Mouse (Mus musculus): ENCODE data around the gene Phlda2.

Phlda2 gene

DNA sequence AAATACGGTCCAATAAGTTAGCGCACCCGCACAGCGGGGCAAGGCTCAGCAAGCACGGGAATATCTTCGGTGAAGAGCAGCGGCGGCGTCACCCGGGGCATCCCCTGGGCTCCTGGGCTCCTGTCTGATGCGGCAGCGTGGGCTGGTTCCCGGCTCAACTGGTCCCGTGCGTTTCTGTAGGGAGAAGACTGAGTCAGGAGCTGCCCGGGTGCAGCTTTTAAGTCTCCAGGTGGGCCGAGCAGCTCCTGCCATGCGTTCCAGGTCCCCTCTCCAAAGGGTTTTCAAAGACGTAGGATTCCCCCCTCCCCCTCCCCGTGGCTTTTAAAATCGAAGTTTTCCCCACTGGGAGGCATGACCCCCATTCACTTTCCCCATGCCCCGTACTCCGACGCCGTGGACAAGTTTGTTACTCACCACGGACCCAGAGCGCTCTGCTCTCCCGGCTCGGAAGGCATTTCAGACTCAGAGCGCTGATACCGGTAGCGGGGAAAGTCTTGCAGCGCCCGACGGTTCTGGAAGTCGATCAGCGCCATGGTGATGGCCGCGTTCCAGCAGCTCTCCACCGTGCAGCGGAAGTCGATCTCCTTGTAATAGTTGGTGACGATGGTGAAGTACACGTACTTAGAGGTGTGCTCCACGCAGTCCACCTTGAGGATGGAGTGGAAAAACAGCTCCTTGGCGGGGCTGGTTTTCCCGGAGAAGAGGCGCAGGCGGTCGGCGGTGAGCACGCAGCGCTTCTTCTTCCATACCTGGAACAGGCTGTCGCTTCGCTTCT lies 1.1 kb downstream of the Phlda2 start:
- DNase-seq = peak in 1 of 2 experiments; percentile 20

DNA sequence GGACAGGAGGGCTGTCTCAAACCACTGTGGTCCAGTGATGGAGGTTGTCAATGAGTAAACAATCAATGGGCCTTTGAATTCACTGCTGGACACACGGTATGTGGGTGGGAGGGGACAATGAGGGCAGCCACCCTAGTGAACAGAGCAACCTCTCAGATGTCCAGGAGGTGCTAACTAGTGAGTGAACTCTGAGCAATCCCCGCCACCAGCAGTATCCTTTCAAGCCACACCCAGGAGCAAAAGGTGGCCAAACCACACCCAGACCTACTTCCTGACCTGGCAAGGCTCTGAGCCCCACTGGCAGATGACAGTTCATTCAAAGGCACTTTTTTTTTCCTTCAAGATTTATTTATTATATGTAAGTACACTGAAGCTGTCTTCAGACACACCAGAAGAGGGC lies 2.0 kb downstream of the Phlda2 start:
- DNase-seq = no peak

DNA sequence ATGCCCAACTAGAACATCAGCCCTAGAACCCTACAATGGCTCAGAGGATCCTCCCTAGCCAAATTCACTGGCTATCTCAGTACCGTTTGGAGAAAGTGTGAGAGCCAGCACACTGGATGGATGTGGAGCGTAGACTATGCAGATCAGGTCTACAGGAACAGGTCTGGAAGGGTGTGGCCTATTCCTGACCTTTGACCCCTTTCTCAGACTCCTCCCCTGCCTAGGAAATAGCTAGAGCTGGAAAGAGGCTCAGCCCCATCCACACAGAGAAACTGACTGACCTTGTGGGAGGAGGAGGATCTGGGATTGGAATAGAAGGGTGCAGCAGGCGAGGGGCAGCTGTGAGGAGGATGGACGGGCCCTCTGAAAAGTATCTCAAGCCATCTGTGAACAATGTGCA lies 4.4 kb downstream of the Phlda2 start:
- DNase-seq = no peak

DNA sequence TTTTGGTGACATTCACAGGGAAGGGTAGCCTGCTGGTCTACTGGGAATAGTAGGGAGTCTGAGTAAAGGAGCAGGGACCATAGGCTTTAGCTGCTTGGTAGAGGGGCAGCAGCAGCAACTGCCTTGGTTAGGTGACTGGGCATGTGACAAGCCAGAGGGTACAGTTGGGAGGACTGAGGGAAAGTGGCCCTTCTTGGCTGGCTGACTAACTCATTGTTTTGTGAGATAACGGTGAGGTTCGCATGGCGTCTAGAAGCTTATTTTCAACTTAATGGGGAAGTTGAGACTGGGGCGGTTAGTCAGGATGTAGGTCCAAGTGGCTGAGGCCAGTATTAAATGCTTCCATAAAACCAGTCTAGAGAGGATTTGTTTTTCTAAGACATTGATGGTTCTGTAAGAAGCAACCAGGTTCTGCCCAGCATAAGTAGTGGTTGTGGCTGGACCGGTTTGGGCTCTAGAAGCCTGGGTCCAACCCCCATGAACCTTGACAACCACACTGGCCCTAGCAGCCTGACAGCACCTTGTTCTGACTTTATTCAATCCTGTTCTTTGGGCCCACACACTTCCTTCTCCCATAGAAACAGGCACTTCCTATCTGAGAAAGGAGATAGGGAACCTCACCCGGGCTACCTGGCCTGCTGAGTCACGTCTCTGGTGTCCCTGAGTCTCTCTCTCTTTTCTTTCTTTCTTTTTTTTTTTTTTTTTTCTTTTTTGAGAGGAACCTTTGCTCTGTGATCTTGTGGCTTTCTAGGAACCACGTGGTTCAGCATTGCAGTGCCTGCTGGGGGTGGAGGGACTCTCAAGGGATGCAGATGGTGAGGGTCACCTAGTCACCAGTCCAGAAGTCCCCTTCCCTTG lies 7.6 kb downstream of the Phlda2 start:
- DNase-seq = no peak

DNA sequence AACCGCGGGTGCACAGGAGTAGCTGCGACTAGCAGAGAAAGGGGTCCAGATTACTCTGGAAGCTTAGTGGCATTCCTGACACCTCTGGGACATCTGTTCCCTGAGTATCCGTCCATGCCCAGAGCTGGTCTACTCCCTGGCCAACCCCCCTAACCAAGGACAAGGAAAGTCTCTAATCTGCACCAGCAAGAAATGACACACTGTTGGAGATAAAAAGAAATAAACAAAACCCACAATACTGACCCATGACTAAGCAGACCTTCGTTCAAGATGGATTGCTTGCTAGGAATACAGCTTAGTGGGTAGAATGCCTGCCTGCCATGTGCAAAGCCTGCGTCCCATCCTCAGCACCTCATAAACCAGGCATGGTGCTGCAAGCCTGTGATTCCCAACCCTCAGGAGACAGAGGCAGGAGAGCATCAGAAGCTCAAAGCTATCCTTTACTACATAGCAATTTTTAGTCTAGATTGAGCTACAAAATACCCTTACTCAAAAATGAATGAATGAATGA lies 9.3 kb downstream of the Phlda2 start:
- DNase-seq = no peak

DNA sequence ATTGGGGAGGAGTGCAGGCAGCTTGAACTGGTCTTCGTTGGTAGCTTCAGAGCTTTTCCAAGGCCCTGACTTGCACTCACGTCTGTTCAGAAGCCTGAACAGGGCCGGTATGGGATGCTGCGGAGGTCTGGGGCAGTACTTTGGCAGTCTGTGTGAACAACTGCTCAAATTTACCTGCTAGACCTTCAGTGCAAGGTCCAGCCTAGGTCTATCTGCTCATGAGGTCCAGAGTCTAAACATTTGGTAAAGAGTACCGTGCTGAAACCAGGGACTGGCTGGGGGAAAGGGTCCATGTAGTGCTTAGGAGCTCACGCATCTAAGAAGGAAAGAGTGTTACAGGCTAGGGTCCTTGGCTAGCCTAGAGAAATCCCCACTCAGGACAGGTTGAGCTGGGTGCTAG lies 13.2 kb downstream of the Phlda2 start:
- no peak for DNase-seq

DNA sequence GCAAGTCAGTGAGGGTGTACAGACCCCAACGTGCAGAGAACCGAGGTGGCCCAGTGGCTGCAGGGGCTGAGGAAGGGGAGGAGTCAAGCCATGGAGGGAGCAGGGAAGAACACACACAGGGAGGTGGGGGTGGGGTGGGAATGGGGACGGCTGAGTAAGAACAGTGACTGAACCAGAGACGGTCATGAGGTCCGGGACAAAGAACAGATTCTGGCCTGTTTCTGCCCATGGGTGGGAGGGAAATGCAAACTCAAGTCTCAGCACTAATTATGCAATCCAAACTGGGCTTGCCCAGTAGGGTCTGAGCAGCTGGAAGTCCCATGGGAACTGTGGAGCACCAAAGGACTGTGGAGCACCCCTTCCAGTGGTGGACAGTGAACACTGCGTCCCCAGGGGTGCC lies 20.4 kb downstream of the Phlda2 start:
- DNase-seq = no peak

DNA sequence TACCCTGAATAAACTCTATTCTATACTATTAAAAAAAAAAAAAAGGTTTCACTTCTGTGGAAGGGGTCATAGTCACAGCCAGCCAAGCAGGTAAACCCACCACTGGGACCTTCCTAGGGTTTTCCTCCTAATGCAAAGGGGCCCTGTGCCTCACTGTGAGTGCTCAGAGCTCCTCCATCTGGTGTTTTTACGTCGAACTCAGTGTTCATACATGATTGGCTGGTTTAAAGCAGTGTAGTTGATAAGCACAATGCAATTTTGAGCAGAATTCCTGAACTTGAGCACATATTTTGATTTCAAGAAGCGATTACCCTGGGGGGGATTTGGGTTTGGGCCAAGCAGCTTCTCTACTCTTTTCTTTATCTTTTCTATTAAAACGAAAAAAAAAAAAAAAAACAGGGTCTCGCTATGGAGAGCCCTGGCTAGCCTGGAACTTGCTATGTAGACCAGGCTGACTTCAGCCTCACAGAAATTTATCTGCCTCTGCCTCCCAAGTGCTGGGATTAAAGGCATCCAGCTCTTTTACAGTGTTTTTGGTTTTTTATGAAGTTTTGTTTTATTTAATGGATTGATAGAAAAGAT lies 21.1 kb downstream of the Phlda2 start:
- no peak for DNase-seq

DNA sequence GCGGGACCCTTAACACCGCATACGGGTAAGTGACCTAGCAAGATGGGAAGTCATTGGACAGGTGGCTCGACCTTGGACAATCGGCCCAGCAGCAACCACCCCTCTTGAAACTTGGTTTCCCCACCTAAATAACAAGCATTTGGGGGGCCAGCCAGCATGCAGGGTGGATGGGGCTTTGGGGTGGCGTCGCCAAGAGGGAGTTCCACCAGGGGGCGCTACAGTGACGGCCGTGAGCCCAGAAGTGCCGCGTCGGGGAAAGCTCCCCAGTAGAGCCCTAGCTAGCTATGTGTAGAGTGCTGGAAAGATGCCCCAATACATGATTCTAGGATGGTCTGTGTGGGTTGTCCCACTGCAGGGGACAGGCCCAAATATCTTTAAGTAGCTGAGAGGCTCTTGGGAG lies 22.5 kb downstream of the Phlda2 start:
- peak in 1 of 2 experiments; percentile 42 for DNase-seq

DNA sequence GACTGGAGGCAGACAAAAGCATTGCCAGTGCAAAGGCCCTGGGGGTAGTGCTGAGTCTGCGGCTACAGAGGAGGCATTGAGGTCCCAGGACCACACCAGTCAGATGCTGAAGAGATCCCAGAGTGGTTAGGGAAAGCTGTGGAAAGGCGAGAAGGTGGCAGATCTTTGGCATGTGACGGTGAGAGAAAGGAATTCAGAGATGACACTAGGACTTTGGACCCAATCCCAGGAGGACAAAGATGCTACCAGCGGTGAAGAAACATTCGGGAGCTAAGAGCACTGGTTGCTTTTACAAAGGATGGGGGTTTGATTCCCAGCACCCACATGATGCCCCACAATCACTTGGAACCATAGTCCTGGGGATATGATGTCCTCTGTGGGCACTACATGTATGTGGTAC lies 25.1 kb downstream of the Phlda2 start:
- DNase-seq = no peak

DNA sequence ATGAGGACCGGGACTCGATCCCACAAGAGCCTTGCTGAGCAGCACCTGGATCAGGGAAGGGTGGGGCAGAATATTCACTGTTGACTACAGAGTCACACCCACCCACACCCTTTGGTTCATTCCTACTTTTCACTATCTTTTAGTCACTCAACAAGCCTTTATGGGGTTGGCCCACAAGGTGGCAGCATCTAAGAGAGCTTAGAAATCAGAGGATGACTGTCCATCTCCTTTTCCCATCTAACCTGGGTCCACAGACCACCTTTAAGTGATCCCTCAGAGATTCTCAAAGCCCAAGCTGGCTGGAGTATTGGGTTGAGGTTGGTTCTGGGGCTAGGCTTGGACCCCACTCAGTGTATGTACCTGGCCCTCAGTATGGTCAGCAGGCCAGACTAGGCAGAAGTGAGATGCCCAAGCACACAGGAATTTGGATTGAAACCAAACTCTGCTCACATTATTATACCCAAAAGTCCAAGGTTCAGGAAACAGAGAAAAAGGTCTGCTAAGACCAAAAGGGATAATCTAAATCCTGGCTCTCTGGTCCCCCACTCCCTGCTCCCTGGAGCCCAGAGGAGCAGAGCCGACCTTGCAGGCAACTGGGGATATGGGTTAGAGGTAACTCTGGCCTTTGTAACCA lies 26.1 kb downstream of the Phlda2 start:
- DNase-seq = no peak

DNA sequence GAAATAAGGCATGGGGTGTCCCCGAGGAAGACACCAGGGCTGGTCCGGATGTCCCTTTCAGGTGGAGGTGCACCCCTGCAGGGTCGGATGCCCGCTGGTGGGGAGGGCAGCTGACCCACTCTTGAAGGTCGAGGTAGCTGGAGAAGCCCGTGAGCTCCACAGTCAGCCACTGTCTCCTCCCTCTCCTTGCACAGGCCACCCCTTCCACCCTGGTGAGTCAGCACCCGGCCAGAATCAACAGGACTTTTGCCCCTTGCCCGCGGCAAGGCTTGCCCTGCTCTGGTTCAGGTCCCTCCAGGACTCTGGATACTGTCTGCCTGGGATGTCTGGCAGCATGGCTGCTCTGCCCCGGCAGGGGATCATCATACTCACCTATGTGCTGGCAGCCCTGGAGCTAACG lies 27.1 kb downstream of the Phlda2 start:
- no peak for DNase-seq

DNA sequence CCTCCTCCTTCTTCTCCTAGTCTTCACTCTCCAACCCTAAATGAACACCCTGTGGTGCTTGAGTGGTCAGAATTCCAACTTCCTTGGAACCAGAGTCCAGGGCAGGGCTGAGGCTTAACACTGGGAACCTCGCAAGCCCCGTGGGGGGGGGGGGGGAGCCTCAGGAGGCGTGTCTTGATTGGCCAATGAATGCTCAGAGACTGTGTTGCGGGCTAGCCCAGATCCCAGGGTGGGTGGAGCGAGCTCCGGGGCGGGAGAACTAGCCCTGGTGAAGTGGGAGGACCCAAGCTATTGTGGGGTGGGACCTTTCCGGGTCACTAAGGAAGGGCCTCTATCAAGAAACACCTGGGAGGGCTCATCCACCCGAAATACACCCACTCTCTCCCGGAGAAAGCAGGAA lies 28.1 kb downstream of the Phlda2 start:
- no peak for DNase-seq

DNA sequence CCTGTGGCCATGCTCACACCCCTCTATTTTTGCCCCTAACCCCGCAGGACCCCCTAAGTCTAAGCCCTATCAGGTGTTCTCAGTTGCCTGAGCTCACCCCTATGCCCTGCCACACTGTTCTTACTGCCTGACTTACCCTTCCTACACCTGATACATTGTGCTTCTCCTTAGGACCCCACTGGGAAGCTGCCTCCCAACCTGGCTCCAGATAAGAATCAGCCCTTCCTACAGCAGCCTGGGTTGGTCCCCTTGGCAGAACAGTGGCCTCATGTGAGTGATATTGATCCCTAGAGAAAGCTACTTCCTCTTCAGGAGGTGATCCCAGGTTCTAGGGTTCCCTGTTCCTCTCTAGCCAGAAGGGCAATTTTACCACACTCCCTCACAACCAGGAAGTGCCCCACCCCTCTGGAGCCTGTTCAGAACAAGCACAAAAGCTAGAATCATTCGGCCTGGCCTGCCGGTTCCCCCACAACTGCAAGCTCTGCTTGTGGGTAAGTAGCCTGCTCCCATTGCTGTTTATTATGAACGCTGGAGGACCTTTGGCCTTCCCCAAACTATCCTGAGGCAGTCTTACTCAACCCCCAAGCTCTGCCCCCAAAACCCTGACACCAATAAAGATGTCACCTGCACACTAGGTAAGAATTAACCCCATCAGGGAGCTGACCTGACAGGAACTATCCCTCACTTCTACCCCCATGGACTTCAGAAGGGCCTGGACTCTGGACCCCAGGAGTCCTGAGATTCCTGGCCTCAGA lies 29.4 kb downstream of the Phlda2 start, which contains the start of gene Slc22a18:
Gene Slc22a18 (plus strand): TSS at position 390 of the 755 bp plus-strand sequence.
- DNase-seq = no peak

DNA sequence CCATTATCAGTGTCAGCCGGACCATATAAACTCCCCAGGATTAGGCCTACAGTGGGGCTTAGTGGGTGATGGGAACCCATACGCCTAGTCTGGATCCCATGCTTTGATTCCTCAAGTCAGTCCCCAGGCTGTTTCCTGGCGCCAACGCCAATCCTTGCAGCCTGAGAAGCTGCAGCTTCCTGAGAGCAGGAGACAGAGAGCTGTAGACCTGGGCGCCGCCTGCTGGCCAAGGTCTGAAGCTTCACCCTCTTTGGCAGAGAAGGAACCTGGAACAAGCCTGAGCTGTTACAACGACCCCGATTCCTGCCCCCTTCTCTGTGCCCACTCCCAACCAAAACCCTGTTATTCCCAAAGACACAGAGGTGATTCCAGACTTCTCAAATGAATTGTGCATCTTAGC lies 33.0 kb downstream of the Phlda2 start:
- peak; percentile 66 to 72 for DNase-seq

DNA sequence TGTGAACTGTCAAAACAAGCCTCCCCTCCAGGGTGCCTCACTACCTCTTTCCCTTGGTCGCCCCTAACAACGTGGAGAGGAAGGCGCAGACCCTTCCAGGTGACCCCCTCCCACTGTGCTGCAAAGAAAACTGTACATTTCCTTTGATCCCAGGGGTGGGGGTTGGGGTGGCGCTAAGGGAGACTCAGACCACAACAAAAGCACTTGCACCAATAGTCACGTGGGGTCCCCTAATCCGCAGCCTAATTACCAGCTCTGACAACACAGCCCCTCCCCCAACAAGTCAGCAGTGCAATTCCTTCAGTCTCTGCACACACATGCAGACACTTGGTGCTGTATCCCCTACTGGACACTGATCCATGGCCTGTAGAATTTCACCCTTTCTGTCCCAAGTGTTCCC lies 35.2 kb downstream of the Phlda2 start:
- DNase-seq = no peak

DNA sequence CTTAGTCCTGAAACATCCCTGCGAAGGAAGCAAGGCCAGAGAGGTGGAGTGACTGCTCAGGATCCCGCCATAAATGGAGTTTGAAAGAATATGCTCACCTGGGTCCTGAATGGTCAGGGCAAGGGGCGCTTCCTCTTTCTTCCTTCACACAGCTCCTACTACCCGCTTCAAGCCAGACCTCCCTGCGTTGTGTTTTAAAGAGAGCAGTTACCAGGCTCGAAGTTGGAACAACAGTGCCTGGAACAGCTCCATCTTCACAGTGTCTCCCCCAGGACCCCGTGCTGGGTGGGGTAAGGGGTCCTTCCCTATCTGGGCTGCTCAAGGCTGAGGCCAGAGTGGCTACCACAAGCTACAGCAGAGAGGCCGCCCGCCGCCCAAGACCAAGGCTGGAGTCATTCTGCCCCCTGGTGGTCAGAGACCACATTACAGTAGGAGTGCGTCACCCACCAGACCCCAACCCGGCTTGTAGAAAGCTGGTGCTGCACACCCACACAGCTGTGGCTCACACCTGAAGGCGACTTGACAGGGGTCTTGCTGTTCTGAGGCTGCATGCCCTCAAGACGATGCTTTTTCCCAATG lies 36.8 kb downstream of the Phlda2 start:
- peak; percentile 61 to 83 for DNase-seq

DNA sequence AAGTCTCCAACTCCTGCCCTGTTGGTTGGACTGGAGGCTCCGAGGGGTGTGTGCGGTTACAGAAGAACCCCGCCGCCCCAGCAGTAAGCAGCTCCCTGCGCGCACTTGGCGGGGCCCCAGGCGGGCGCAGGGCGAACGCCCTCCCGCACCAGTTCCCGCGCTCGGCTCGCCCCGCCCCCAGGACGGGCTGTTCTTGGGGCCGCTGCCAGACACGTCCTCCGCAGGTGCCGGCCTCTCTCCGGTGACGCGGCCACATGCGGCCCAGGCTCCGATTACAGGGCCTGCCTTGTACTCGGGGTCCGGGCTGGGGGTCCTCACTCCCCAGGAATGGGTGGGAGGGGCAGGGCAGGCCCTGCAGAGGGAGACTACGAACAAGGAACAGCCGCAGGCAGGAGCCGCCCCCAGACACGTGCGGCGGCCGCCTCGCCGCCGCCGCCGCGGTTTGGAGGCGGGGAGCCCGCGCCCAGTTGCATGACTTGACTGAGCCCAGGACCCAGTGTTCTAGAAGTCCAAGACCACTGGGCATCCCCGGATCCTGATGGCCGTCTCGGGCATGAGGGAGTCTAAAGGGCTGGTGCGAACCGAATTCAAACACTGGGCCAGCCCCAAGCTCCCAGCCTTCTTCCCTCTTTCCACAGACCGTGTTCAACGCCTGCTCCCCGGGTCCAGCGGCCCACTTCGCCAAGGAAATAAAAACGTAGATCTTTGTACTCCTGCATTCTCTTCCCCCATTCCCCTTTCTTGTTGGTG lies 38.0 kb downstream of the Phlda2 start:
- peak in 1 of 2 experiments; percentile 20 for DNase-seq

DNA sequence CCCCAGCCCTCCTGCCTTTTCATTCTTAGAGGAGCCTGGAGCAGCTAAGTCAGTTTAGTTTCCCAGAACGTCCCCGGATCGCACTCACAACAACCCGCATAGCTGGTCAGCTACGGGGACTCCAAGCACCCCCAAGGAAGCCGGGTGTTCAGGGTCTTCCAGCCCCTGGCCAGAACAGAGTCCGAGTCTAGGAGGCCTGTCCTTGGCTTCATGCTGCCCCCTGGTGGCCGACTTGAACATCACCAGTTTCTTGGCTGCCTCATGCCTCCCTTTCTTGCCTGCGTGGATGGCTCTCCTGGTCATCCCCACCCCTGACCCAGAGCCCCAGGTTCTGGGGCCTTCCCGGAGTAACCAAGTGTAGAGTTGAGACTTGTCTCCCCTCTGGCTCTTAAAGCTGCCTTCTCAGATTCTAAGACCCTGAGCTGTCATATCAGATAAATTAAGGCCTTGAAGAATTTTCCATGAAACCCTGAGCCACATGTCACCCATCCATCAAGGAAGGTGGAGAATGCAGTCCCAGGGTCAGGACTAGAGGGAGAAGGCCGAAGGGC lies 39.0 kb downstream of the Phlda2 start:
- DNase-seq = peak; percentile 74 to 83

DNA sequence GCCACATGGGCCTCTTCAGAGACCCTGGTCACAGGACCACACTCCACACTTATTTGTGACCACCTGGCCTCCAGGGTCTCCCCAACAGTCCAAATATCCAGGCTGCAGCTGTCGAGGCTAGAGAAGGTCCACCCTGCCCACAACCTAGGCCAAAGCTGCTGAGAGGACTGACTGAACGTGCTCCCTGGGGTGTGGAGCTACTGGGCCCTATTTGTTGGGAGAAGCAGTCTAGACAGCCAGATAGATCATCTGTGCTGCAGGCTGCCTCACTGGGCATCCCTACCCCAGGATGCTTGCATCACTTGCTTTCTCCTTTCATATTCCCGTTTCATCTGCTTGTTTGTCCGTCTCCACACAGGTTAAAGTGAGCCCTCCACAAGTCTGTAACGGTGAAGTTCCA lies 40.4 kb downstream of the Phlda2 start:
- DNase-seq = no peak

DNA sequence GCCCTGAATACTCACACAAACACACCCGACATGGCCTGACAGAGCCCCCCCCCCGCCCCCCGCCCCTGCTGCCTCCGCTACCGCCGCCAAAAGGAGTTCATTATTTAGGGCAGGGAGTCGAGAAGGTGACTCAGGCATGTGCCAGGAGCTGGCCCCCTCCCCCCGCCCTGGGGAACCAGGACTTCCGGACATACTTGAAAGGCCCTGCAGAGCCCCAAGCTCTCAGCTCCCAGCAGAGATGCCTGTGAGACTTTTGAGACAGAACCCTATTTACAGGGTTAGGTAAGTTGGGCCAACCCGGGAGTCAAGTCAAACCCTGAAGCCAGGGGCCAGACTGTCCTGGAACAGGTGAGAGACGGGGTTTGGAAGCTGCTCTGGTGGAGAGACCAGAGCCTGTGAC lies 41.0 kb downstream of the Phlda2 start:
- DNase-seq = no peak

Data from cerebellum, adult 18-20 months (tissue).